Mouse (Mus musculus): ENCODE results near the gene Evi5l. TPM values are rescaled to one million over a fixed set of nuclear protein-coding genes. Genes with fewer than 3 reads are reported as not detected.
A peak's percentile ranks its signal among the peaks of the same experiment; 100 is the strongest.
"Not testable (repeated sequence)": the region's sequence is repeated elsewhere in the genome, so short reads cannot be mapped to it uniquely, and the experiment has no call there.

Evi5l gene
- polyA plus RNA-seq, 1 experiment from 2014 or later, result 15.0 TPM

DNA sequence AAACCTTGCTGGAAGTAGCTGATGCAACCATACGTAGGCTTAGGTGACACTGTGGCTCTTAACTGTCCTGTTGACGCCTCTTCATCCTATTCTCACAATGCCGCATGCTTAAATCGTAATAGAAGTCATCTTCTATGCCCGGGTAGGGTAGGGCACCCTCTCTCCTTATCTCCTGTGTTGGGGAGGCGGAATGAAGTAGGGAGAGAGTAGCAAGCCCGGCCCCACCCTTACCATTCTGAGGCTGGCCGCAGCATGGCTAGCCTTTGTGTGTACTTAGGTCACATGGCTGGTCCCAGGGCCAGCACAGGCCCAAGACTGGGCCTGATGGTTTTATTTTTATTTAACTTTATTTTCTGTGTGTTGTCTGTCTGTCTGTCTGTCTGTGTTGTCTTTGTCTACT, 80.9 kb downstream of the Evi5l start:
- ATAC-seq (replicated peaks; ENCODE audit: extremely low read depth, insufficient read depth, low FRiP score), result no peak
- Histone ChIP-seq H3K27me3 (ENCODE audit: control insufficient read depth, insufficient read depth, low read length) (no peaks in the 10 kb centered on the region), H3K4me1 (ENCODE audit: control insufficient read depth, insufficient read depth, low read length) (peaks cover 14% of the 10 kb centered on the region), H3K36me3 (ENCODE audit: control insufficient read depth, insufficient read depth) (peaks cover 42% of the 10 kb centered on the region), H3K4me2 (ENCODE audit: low read depth, low read length) (no peak overlapping the region), H3K9me3 (replicated peaks; ENCODE audit: control insufficient read depth, low read length) (no peaks in the 10 kb centered on the region), H3K4me3 (ENCODE audit: low read length) (no peak overlapping the region), H3K9ac (ENCODE audit: low read length) (no peak overlapping the region), H3K27ac (ENCODE audit: low read length) (no peak overlapping the region)
- 84% methylated on average over 8 of the region's 8 CpGs for WGBS

GRCm38 (mm10) chr8:4247951-4248540, 81.7 kb downstream of the Evi5l start, which contains the start of gene Tgfbr3l:
Gene Tgfbr3l, plus strand, starts transcription at chr8:4248214.
- H3K9ac ChIP-seq (ENCODE audit: low read length), result peak within 1 kb of the TSS; percentile 60
- H3K9me3 ChIP-seq (replicated peaks; ENCODE audit: control insufficient read depth, low read length), result no peaks in the 10 kb centered on the region
- H3K4me2 ChIP-seq (ENCODE audit: low read depth, low read length), result peak within 1 kb of the TSS; percentile 55
- H3K4me1 ChIP-seq (ENCODE audit: control insufficient read depth, insufficient read depth, low read length), result peaks cover 18% of the 10 kb centered on the region
- ATAC-seq (replicated peaks; ENCODE audit: extremely low read depth, insufficient read depth, low FRiP score), result no peak
- no peak within 1 kb of the TSS for H3K4me3 ChIP-seq (ENCODE audit: low read length)
- H3K27me3 ChIP-seq (ENCODE audit: control insufficient read depth, insufficient read depth, low read length), result no peaks in the 10 kb centered on the region
- WGBS, result 82% methylated on average over 15 of the region's 15 CpGs
- H3K36me3 ChIP-seq (ENCODE audit: control insufficient read depth, insufficient read depth), result peaks cover 39% of the 10 kb centered on the region
- H3K27ac ChIP-seq (ENCODE audit: low read length), result peak within 1 kb of the TSS; percentile 55

GRCm38 (mm10) chr8:4249213-4249612, 82.8 kb downstream of the Evi5l start:
- peak overlapping the region; percentile 29 for H3K4me3 ChIP-seq (ENCODE audit: low read length)
- H3K9me3 ChIP-seq (replicated peaks; ENCODE audit: control insufficient read depth, low read length), result no peaks in the 10 kb centered on the region
- peak overlapping the region; percentile 55 for H3K27ac ChIP-seq (ENCODE audit: low read length)
- ATAC-seq (replicated peaks; ENCODE audit: extremely low read depth, insufficient read depth, low FRiP score), result no peak
- peaks cover 26% of the 10 kb centered on the region for H3K4me1 ChIP-seq (ENCODE audit: control insufficient read depth, insufficient read depth, low read length)
- WGBS, result 13% methylated on average over 29 of the region's 29 CpGs
- peak overlapping the region; percentile 60 for H3K9ac ChIP-seq (ENCODE audit: low read length)
- H3K36me3 ChIP-seq (ENCODE audit: control insufficient read depth, insufficient read depth), result peaks cover 28% of the 10 kb centered on the region
- peak overlapping the region; percentile 55 for H3K4me2 ChIP-seq (ENCODE audit: low read depth, low read length)
- H3K27me3 ChIP-seq (ENCODE audit: control insufficient read depth, insufficient read depth, low read length), result no peaks in the 10 kb centered on the region

- WGBS, result 38% methylated on average over 26 of the region's 26 CpGs
- ATAC-seq (replicated peaks; ENCODE audit: extremely low read depth, insufficient read depth, low FRiP score), result peak; percentile 8; the same call in 1 of the 2 replicates
- Histone ChIP-seq H3K4me2 (ENCODE audit: low read depth, low read length) (no peak overlapping the region), H3K27ac (ENCODE audit: low read length) (no peak overlapping the region), H3K9ac (ENCODE audit: low read length) (no peak overlapping the region), H3K36me3 (ENCODE audit: control insufficient read depth, insufficient read depth) (peaks cover 28% of the 10 kb centered on the region), H3K27me3 (ENCODE audit: control insufficient read depth, insufficient read depth, low read length) (no peaks in the 10 kb centered on the region), H3K9me3 (replicated peaks; ENCODE audit: control insufficient read depth, low read length) (no peaks in the 10 kb centered on the region), H3K4me1 (ENCODE audit: control insufficient read depth, insufficient read depth, low read length) (peaks cover 27% of the 10 kb centered on the region), H3K4me3 (ENCODE audit: low read length) (no peak overlapping the region)
Measured at GRCm38 (mm10) chr8:4250306-4250970, 84.1 kb downstream of the Evi5l start.

DNA sequence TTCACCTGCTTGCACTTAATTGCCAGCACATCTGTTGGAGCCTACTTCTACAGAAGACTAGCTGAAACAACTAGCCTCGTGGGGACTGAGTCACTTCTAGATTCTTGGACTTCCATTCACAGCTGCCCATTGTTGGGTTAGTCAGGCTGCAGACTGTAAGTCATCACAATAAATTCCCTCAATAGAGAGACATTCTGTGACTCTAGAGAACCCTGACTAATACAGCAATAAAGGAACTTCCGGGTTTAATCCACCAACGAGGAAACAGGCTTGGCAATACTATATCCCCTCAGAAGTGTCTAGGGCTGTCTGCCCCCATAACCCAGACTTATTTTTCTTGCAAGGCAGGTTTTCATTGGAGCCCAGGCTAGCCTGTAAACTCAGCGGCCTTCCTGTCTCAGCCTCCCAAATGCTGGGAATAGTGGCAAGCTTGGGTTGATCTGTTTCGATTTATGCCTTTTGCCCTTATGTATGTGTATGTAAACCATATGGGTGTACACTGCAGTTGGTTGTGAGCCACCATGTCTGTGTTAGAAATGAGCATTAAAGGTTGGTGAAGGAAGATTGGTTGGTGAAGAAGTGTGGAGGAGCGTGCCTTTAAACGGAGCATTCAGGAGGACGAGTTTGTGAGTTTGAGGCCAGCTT, 85.9 kb downstream of the Evi5l start:
- Histone ChIP-seq H3K27me3 (ENCODE audit: control insufficient read depth, insufficient read depth, low read length) (no peaks in the 10 kb centered on the region), H3K4me2 (ENCODE audit: low read depth, low read length) (peak overlapping the region; percentile 94), H3K4me1 (ENCODE audit: control insufficient read depth, insufficient read depth, low read length) (peaks cover 28% of the 10 kb centered on the region), H3K9me3 (replicated peaks; ENCODE audit: control insufficient read depth, low read length) (no peaks in the 10 kb centered on the region), H3K36me3 (ENCODE audit: control insufficient read depth, insufficient read depth) (peaks cover 22% of the 10 kb centered on the region), H3K4me3 (ENCODE audit: low read length) (peak overlapping the region; percentile 99), H3K9ac (ENCODE audit: low read length) (peak overlapping the region; percentile 99), H3K27ac (ENCODE audit: low read length) (peak overlapping the region; percentile 43; the same call in 1 of the 2 replicates)
- 40% methylated on average over 8 of the region's 8 CpGs for WGBS
- no peak for ATAC-seq (replicated peaks; ENCODE audit: extremely low read depth, insufficient read depth, low FRiP score)

DNA sequence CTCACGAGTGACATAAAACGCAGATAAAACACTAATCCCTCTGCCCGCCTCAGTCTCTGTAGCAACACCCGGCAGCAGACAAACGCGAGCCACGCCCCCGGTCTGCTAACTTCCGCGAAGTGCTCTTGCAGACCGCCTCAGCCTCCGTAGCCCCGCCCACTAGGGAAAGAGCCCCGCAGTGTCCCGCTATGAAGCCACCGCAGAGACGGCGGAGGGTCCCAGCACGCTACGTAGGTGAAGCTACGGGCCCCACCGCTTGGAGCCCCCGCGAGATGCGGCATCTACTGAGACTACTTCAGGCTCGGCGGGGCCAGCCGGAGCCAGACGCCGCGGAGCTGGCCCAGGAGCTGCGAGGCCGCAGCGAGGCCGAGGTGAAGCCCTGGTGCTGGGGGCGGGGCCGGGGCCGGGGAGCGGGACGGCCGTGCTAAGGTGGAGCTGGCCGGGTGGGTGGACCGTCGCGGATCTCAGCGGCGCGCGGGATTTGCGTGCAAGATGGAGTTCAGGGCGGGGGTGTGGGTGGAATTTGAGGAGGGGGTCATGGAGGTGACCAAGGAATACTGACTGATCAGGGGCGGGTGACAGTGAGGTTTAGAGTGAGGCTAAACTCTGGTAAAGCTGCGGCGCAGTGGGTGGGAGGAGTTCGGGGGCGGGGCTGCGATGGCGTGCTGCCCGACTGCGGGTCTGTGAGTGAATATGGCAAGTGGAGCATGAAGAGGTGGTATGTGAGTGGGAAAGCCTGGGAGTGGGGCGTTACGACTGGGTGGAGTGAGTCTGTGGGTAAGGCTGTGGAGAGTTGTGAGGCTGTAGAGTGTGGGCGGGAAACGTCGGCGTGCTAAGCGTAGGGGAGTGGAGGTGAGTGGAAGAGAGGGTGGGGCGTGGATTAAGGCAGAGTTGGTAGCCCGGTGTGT, 86.8 kb downstream of the Evi5l start, which contains the start of gene Snapc2:
Gene Snapc2, plus strand, starts transcription at position 147 of the 908 bp plus-strand sequence.
- H3K4me2 ChIP-seq (ENCODE audit: low read depth, low read length), result peak within 1 kb of the TSS; percentile 94
- peaks cover 21% of the 10 kb centered on the region for H3K36me3 ChIP-seq (ENCODE audit: control insufficient read depth, insufficient read depth)
- H3K9me3 ChIP-seq (replicated peaks; ENCODE audit: control insufficient read depth, low read length), result no peaks in the 10 kb centered on the region
- ATAC-seq (replicated peaks; ENCODE audit: extremely low read depth, insufficient read depth, low FRiP score), result peak; percentile 90
- H3K4me1 ChIP-seq (ENCODE audit: control insufficient read depth, insufficient read depth, low read length), result peaks cover 32% of the 10 kb centered on the region
- WGBS, result under 1% methylated on average over 69 of the region's 69 CpGs
- no peaks in the 10 kb centered on the region for H3K27me3 ChIP-seq (ENCODE audit: control insufficient read depth, insufficient read depth, low read length)
- H3K9ac ChIP-seq (ENCODE audit: low read length), result peak within 1 kb of the TSS; percentile 99
- peak within 1 kb of the TSS; percentile 99 for H3K4me3 ChIP-seq (ENCODE audit: low read length)
- peak within 1 kb of the TSS; percentile 94 for H3K27ac ChIP-seq (ENCODE audit: low read length)

DNA sequence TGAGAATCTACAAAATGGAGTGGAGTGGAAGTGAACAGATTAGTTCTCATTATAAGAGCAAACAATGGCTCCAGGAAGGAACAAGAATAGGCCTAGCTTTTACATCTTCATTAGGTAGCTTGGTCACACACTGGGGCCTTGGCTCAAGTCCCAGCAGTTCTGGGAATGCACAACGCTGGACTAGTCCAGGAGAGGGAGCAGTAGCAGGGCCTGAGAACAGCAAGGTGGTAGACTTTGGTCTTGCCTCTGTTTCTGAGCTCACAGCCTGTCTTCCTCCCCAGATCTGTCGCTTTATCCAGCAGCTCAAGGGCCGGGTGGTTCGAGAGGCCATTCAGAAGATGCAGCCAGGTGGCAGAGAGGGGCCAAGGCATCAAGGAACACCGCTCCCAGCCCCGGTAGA, 87.6 kb downstream of the Evi5l start:
- Histone ChIP-seq H3K4me2 (ENCODE audit: low read depth, low read length) (peak overlapping the region; percentile 94), H3K4me1 (ENCODE audit: control insufficient read depth, insufficient read depth, low read length) (peaks cover 28% of the 10 kb centered on the region), H3K9ac (ENCODE audit: low read length) (peak overlapping the region; percentile 99), H3K4me3 (ENCODE audit: low read length) (peak overlapping the region; percentile 99), H3K36me3 (ENCODE audit: control insufficient read depth, insufficient read depth) (peaks cover 21% of the 10 kb centered on the region), H3K27me3 (ENCODE audit: control insufficient read depth, insufficient read depth, low read length) (no peaks in the 10 kb centered on the region), H3K9me3 (replicated peaks; ENCODE audit: control insufficient read depth, low read length) (no peaks in the 10 kb centered on the region), H3K27ac (ENCODE audit: low read length) (peak overlapping the region; percentile 94; the same call in 1 of the 2 replicates)
- ATAC-seq (replicated peaks; ENCODE audit: extremely low read depth, insufficient read depth, low FRiP score), result no peak
- WGBS, result 64% methylated on average over 6 of the region's 6 CpGs

- H3K4me3 ChIP-seq (ENCODE audit: low read length); H3K9me3 ChIP-seq (replicated peaks; ENCODE audit: control insufficient read depth, low read length); H3K9ac ChIP-seq (ENCODE audit: low read length); H3K27ac ChIP-seq (ENCODE audit: low read length); H3K27me3 ChIP-seq (ENCODE audit: control insufficient read depth, insufficient read depth, low read length); ATAC-seq (replicated peaks; ENCODE audit: extremely low read depth, insufficient read depth, low FRiP score); H3K4me2 ChIP-seq (ENCODE audit: low read depth, low read length): not testable (repeated sequence)
- Histone ChIP-seq H3K4me1 (ENCODE audit: control insufficient read depth, insufficient read depth, low read length) (peaks cover 20% of the 10 kb centered on the region), H3K36me3 (ENCODE audit: control insufficient read depth, insufficient read depth) (peaks cover 27% of the 10 kb centered on the region)
- WGBS, result 86% methylated on average over 7 of the region's 7 CpGs
Measured at GRCm38 (mm10) chr8:4255471-4255870, 89.1 kb downstream of the Evi5l start.
